Mouse (Mus musculus) embryo, embryonic 10.5 days (tissue): Measurements from ENCODE around the gene Zfp213.
"Not testable (repeated sequence)": the region's sequence is repeated elsewhere in the genome, so short reads cannot be mapped to it uniquely, and the experiment has no call there.

ENCODE experiments used
- DNase-seq: peaks from one replicate; pipeline ENCODE4 v3.0.0-alpha.2; 2015; ENCODE audit warnings: low spot score

The Zfp213 gene

DNA sequence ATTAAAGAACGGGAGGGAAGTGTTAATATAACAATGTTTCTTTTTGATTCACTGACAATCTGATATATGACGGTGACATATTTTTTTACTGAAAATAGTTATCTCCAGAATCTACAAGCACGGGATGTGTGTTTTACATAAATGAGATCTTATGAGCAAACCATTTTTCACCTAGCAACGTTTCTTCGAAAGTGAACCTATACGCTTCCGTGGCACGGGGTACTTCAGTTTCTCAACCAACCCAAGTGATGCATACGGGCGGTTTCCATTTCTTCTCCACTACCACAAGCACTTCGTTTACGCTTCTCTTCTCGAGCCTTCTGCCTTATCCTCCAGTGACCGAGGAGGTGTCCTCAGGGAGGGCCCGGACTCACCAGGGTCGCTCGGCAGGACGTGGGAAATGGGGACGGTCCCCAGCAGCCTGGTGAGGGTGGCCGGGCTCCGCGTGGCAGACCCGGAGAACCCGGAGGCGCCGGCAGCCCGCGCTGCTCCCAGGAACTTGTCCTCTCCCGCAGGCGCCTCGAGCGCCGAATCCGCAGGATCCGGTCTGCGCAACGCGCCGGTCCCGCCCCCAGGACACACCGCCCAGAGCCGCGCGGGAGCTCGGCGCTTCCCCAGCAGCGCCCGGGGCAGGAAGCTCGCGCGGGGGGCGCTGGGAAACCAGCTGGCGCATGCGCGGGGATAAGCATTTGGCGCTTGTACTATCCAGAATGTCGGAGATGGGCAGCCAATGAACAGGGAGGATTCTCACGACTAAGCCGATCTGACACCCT lies at the start of gene Zfp213:
Gene Zfp213 (minus strand): TSS at position 644 of the 773 bp plus-strand sequence.
- peak; percentile 98 for DNase-seq

- peak; percentile 55 for DNase-seq
Observed at GRCm38 (mm10) chr17:23610361-23610800, 46.3 kb upstream of the Zfp213 start.

DNA sequence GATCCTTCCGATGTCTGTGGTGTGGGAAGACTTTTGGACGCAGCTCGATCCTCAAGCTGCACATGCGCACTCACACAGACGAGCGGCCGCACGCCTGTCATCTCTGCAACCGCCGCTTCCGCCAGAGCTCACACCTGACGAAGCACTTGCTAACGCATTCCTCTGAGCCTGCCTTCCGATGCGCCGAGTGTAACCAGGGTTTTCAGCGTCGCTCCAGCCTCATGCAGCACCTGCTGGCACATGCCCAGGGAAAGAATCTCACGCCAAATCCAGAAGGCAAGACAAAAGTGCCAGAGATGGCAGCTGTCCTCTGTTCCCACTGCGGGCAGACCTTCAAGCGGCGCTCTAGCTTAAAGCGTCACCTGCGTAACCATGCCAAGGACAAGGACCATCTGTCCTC lies 45.6 kb upstream of the Zfp213 start:
- no peak for DNase-seq

- DNase-seq = no peak
Observed at GRCm38 (mm10) chr17:23605220-23605619, 41.2 kb upstream of the Zfp213 start.

DNA sequence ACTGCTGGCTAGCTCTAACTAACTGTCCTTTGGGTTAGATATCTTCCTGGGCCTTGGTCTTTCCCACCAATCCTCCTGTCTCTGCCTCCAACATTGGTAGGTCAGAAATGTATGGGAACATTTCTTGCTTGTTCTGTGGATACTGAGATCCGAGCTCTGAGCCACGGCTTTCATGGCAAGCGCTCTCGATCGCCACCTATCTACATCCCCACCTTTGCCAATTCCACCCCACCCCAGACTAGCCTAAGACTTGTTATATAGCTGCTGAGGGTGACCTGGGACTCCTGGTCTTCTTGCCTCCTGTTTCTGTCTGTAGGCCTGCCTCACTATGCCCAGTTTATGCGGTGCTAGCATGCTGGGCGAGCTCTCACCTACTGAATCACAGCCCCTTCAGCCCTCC lies 40.4 kb upstream of the Zfp213 start:
- no peak for DNase-seq

GRCm38 (mm10) chr17:23603542-23603941 lies 39.5 kb upstream of the Zfp213 start:
- DNase-seq = peak; percentile 74

- no peak for DNase-seq
Observed at GRCm38 (mm10) chr17:23603077-23603476, 39.0 kb upstream of the Zfp213 start.

GRCm38 (mm10) chr17:23601836-23602585 lies 38.0 kb upstream of the Zfp213 start:
- DNase-seq = no peak

DNA sequence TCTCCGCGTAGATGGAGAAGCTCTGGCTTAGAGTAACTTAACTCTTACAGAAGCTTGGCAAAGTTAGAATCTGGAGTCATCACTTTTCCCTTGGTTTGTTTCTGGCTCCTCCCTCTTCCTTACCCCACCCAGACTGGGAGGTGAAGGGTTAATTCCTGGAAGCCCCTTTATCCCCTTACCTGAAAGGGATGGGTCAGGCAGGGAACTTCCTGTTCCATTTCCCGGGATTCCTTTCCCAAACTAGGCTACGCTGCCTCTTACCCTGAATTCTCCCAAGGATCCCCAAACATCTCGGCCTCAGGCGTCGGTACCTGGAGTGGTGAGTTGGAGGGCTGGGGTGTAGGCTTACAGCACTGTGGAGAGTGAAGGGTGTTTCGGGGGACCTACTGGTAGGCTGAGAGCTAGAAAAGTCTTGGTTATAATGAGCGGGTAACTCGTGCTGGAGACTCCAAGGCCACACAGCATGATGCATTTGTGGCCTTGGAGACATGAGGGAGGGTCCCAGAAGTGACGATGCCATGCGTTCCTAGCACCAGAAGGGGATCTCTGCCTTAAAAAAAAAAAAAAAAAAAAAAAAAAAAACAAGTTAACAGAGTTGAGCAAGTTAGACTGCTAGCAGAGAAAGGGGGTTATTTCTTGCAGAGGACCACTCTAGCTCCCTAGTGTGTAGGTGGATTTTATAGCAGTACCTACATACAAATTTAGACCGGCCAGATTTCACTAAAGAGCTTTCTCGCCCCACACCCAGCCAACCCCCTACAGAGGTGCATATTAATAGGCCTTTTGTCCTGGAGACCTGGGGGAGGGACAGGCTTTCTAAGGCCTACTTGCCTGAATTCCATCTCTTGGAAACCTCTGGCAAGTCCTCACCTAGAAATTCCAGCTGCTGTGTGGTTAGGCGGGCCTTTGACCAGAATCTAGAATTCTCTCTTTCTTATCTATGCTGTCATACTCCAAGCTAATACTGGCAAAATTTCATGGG lies 36.9 kb upstream of the Zfp213 start, which contains the start of gene Zscan10:
Gene Zscan10 (plus strand): TSS at position 216 of the 982 bp plus-strand sequence.
- peak; percentile 17 for DNase-seq

DNA sequence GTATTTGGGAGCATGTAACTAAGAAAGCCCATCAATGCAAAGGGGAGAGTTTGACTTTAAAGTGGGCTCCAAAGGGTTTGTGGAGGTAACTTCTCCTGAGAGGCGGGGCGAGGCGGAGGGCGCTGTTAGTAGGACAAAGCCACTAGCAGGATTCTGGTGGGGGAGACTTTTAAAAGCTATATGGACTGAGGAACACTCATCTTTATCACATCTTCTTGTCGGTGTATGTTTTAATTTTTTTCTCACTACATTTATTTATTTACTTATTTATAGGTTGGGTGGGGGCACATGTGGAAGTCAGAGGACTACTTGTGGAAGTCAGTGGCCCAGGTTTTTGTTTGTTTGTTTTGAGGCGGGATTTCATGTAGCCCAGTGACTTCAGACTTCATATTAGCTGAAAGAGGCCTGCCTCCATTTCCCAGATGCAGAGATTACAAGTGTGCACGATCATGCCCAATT lies 35.6 kb upstream of the Zfp213 start:
- DNase-seq = no peak

DNA sequence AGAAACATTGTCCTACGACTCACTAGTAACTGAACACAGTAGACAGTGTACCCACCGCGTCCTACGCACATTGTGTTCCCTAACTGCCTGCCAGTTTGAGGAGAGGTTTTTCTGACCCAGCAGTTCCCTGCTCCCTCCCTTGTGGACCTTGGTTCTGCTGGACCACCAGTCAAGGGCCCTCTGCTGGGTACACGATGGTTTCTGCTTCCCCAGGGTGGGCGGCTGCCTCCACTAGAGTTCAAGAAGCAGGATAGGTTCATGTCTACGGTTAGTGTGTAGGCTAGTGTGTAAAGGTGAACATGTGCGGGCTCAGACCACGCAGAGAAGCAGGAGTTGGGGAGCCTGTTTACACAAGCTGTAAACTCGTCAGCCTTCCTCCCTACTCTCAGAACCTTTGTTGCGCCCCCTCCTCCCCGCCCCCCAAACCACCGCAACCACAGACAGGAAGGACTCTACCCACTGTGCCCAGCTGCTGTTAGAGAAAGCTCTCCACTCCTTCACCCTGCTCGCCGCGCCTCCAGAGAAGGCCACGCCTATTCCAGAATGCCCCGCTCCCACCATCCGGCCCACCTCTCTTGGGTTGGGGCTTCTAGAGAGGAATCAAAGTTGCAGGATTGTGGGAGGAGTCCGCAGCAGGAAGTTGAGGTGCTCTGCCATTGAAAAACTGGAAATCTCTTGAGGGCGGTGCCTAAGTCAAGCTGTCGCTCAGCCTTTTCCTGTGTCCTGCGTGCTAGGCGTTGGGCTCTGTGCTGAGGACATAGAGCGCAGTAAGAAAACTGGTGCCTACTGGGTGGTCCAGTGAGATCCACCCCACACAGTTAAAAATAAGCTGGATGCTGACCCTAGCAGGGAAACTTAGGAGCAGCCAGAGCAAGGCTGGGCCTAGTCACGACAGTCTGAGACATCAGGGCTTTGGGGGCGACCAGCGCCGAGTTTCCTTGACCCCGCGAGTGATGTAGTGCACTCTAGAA lies 34.8 kb upstream of the Zfp213 start, which contains the start of gene Zfp13:
Gene Zfp13 (minus strand): TSS at position 906 of the 971 bp plus-strand sequence.
- peak; percentile 95 for DNase-seq

GRCm38 (mm10) chr17:23595139-23595538 lies 31.1 kb upstream of the Zfp213 start:
- not testable (repeated sequence) for DNase-seq

- DNase-seq = no peak
Observed at GRCm38 (mm10) chr17:23592926-23593300, 28.9 kb upstream of the Zfp213 start.

GRCm38 (mm10) chr17:23592208-23592925 lies 28.3 kb upstream of the Zfp213 start:
- peak; percentile 99 for DNase-seq

- DNase-seq = no peak
Observed at GRCm38 (mm10) chr17:23587253-23587652, 23.2 kb upstream of the Zfp213 start.

DNA sequence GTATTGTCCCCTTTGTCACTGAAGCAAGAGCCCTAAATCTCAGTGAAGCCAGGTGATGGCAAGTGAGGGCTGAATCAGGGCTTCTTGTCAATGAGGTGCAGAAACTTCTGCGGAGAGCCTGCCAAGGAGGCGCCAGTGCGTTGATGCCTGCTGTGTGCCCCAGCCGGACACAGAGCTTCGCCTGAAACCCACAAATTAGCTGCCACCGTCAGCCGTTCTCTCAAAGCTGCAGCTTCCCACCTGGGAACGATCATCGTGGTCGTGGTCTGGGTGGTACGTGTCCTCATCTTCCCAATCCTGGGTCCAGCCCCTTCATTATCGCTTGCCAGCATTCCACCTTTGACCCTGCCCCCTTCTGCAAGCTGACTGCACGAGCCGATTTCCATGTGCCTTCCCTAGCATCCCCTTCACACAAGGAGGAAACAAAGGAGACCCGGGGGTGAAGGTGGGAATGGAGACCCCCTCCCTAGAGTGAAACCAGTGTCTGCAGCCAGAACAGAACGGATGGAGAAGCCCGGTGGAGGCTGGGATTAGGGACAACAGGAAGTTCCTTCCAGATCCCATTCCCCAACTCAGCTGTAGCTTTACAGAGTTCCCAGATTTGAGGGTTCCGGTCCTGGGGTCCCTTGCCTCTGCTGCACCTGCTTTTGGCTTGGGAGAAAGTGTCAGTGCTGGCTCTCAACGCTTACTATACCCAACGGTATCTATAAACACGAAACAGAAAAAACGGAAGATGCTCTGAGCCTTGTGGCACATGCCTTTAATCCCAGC lies 21.9 kb upstream of the Zfp213 start:
- peak; percentile 92 for DNase-seq

GRCm38 (mm10) chr17:23584786-23585185 lies 20.7 kb upstream of the Zfp213 start:
- no peak for DNase-seq

DNA sequence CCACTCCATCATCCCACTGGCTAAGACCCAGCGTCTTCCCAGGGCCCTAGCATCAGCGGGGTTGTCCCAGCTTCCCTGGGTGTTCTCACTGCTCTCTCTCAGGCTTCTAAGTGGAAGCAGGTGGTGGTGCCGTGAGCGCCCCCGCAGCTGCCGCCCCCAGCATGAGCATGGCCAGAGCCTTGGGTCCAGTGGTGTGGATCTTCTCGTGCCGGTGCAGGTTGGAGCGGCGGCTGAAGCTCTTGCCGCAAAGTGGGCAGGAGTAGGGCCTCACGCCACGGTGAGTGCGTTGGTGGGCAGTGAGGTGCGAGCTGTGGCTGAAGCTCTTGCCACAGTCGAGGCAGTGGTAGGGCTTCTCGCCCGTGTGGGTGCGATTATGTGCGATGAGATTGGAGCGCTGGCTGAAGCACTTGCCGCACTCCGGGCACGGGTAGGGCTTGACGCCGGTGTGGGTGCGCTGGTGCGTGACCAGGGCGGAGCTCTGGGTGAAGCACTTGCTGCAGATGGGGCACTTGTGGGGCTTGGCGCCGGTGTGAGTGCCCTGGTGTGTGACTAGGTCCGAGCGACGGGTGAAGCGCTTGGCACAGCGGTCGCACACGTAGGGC lies 12.0 kb upstream of the Zfp213 start:
- DNase-seq = no peak

- DNase-seq = no peak
Observed at GRCm38 (mm10) chr17:23574130-23574529, 10.1 kb upstream of the Zfp213 start.
